Mouse (Mus musculus): ENCODE measurements around the gene Xirp1.

DNA sequence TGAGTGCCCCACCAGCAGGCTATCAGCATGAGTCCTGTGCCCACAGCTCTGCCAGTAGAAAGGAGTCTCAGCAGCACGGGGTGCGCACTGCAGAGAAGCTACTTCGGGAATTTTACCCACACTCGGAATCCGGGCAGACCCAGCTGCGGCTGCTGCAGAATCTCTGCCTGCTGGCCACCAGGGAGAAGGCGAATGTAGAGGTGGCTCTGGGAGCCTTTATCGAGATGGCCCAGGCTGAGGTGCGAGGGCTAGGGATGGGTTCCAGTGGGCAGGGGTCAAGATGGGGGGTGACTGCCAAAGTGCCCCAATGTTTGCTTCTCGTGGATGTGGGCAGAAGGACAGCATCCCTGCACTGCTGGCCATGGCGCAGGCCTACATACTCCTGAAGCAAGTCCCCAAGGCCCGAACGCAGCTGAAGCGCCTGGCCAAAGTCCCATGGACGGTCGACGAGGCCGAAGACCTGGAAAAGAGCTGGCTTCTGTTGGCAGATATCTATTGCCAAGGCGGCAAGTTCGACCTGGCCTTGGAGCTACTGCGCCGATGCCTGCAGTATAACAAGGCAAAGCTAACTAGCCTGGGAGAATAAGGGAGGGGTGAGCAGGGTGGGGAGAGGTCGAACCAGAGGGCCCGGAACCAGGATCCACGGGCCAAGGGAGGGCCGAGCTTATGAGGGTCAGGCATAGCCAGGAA lies 57.0 kb downstream of the Xirp1 start:
- no peak for TF ChIP-seq CTCF (IDR thresholded peaks at IDR 0.05; ENCODE audit: extremely low read depth, insufficient read depth, low read length)
- no peak for TF ChIP-seq POLR2A (IDR thresholded peaks at IDR 0.05; ENCODE audit: extremely low read depth, insufficient read depth, low read length)
